Mouse (Mus musculus): ENCODE results near the gene Gm10142.
"Not testable (repeated sequence)": the region's sequence is repeated elsewhere in the genome, so short reads cannot be mapped to it uniquely, and the experiment has no call there.

Gene Gm10142

DNA sequence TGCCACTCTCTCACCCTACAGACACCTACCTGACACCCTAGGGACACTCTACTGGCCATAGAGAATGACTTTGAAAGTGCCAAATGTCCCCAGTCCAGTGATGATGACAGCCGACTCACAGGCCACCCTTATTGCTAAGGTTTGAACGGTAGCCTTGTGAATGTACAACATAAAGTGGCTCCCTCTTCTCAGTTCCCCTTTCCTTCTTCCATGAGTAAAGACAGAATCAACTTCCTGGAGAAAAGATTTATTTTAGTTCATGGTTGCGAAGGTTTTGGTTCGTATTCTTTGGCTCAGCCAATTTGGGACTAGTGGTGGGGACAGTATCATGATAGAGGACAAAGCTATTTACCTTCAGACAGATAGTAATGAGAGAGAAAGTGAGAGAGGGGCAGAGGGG, 23.3 kb downstream of the Gm10142 start:
- no peak for DNase-seq (ENCODE audit: low spot score)

DNA sequence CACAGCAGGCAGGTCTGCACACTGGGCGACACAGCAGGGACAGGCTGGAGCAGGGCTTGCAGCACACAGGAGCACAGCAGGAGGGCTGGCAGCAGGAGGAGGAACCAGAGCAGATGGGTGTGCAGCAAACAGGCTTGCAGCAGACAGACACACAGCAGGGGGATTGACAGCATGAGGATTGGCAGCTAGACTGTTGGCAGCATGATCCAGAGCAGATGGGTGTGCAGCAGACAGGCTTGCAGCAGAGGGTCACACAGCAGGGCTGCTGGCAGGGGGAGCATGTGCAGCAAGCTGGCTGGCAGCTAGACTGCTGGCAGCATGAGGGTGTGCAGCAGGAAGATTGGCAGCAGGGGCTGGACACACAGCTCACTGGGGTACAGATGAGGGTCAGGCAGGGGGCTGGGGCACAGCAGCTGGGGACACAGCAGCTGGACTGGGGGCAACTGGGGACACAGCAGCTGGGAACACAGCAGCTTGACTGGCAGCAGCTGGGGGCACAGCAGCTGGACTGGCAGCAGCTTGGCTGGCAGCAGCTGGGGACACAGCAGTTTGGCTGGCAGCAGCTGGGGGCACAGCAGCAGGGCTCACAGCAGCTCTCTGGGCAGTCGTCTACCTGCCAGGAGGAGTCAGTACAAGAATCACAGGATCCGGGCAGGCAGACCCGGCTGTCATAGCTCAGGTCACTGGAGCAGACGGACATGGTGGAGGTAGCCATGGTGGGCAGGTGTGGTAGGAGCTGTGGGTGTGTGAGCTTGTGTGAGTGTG, 26.5 kb downstream of the Gm10142 start, which contains the start of gene Gm18596:
Gene Gm18596, minus strand, starts transcription at position 715 of the 765 bp plus-strand sequence.
- DNase-seq (ENCODE audit: low spot score): not testable (repeated sequence)

DNA sequence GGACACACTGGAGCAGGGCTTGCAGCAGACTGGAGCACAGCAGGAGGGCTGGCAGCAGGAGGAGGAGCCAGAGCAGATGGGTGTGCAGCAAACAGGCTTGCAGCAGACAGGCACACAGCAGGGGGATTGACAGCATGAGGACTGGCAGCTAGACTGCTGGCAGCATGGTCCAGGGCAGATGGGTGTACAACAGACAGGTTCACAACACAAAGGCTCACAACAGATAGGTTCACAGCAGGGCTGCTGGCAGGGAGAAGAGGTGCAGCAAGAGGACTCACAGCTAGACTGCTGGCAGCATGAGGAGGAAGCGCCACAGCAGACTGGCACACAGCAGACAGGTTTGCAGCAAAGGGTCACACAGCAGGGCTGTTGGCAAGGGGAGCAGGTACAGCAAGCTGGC, 35.1 kb downstream of the Gm10142 start:
- not testable (repeated sequence) for DNase-seq (ENCODE audit: low spot score)

DNA sequence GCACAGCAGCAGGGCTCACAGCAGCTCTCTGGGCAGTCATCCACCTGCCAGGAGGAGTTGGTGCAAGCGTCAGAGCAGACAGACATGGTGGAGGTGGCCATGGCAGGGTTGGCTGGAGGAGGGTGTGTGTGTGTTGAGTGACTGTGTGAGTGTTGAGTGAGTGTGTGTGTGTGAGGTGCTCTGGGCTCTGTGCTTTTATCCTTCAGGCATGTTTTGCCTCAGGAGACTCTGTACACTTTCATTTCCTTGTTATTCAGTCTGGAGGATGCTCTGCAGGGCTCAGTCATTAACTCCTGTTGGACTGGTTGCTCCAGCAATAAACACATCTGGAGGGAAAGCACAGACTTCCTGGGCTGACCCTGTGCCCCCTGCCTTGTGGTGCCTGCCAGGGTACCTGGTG, 35.6 kb downstream of the Gm10142 start, which contains the start of gene Gm9736:
Gene Gm9736, minus strand, starts transcription at position 101 of the 400 bp plus-strand sequence.
- not testable (repeated sequence) for DNase-seq (ENCODE audit: low spot score)

DNA sequence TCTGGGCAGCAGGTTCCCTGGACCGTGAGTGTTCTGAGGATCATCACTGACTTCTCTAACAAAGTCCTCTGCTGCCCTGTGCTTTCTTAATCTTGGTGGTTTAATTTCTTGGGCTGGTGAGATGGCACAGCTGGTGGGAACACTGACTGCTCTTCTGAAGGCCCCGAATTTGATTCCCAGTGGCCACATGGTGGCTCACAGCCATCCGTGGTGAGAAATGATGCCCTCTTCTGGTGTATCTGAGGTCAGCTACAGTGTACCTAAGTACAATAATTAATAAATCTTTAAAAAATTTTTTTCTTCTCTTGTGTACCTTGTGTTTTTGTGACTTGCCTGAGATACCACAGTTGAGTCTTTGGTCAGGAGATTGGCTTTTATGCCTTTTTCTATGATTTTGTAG, 36.7 kb downstream of the Gm10142 start:
- not testable (repeated sequence) for DNase-seq (ENCODE audit: low spot score)

DNA sequence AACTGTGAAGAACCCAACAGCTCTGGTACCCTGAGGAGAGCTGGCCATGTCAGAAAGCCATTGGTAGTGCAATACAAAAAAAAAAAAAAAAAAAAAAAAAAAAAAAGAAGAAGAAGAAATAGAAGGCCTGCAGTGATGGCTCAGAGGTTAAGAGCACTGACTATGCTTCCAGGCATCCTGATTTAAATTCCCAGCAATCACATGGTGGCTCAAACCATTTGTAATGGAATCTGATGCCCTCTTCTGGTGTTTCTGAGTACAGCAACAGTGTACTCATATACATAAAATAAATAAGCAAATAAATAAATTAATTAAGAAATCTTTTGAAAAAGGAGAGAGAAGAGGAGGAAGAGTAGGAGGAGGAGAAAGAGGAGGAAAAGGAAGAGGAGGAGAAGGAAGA, 37.8 kb downstream of the Gm10142 start:
- DNase-seq (ENCODE audit: low spot score): no peak

DNA sequence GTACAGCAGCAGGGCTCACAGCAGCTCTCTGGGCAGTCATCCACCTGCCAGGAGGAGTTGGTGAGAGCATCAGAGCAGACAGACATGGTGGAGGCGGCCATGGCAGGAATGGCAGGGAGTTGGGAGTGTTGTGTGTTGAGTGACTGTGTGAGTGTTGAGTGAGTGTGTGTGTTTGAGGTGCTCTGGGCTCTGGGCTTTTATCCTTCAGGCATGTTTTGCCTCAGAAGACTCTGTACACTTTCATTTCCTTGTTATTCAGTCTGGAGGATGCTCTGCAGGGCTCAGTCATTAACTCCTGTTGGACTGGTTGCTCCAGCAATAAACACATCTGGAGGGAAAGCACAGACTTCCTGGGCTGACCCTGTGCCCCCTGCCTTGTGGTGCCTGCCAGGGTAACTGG, 44.0 kb downstream of the Gm10142 start, which contains the start of gene Gm3233:
Gene Gm3233, minus strand, starts transcription at position 101 of the 400 bp plus-strand sequence.
- DNase-seq (ENCODE audit: low spot score): not testable (repeated sequence)
